Mouse (Mus musculus) ES-E14 (cell line): ENCODE measurements around the gene Krt90.

Experiments
- HCFC1 ChIP-seq: IDR thresholded peaks from 2 replicates; pipeline ENCODE4 v1.6.1; 2012; ENCODE audit warnings: low read length, inconsistent platforms, borderline replicate concordance; ENCODE audit not compliant: insufficient read depth
- ZC3H11A ChIP-seq: IDR thresholded peaks from 2 replicates; pipeline ENCODE4 v1.6.1; 2012; ENCODE audit warnings: low read depth, mild to moderate bottlenecking, inconsistent platforms, low read length, borderline replicate concordance

GRCm38 (mm10) chr15:101552188-101552587 lies 10.6 kb downstream of the Krt90 start:
- TF ChIP-seq HCFC1 (no peak), ZC3H11A (no peak)
